Mouse (Mus musculus) liver, embryonic 18 days (tissue): ENCODE measurements around the gene Cdc42ep2. TPM values are rescaled to one million over a fixed set of nuclear protein-coding genes. Genes with fewer than 3 reads are reported as not detected.

Experiments
- polyA plus RNA-seq: library from polyadenylated mRNA; depleted of rRNA; stranded (reverse); fragments of >200 nt; gene quantifications from 2 replicates; pipeline ENCODE4 v1.2.3, GENCODE M21; 2012; rRNA removed

Cdc42ep2 gene
- polyA plus RNA-seq, result 3.1 and 3.5 TPM in 2 replicates

GRCm38 (mm10) chr19:5924713-5925093 is at the start of gene Cdc42ep2:
Gene Cdc42ep2 (minus strand): TSS chr19:5924816.

DNA sequence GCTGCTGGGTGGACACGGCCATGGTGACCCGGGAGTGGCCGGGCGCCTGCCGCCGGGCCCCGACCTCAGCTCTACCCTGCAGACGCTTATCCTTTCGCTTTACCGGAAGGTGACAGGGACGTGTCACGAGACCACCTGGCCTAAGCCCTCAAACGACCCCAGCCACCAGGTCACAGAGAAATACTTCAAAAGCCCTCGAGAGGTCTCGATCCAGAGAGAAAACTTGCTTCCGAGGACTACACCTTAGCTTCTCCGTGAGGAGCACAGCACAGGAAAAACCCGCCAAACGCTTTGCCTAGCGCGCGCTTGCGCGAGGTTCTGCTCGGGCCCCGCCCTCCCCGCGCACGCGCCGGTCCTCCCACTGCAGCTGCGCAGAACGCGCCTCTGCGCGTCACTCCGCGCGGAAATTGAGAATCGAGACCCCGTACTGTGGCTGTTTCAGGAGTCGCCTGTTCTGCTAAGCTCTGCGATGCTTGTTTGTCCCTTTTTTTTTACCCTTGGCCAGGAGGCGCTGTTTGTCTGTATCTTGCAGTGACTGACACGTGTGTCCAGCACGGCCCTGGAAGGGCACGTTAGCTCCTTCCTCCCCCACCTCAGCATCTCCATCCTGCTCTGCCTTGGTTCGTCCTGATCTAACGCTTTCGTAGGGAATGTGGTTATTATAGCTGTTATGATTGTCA is 39.4 kb upstream of the Cdc42ep2 start, which contains the start of gene Pola2:
TSS of gene Pola2 (minus strand) at position 320 of the 680 bp plus-strand sequence.

DNA sequence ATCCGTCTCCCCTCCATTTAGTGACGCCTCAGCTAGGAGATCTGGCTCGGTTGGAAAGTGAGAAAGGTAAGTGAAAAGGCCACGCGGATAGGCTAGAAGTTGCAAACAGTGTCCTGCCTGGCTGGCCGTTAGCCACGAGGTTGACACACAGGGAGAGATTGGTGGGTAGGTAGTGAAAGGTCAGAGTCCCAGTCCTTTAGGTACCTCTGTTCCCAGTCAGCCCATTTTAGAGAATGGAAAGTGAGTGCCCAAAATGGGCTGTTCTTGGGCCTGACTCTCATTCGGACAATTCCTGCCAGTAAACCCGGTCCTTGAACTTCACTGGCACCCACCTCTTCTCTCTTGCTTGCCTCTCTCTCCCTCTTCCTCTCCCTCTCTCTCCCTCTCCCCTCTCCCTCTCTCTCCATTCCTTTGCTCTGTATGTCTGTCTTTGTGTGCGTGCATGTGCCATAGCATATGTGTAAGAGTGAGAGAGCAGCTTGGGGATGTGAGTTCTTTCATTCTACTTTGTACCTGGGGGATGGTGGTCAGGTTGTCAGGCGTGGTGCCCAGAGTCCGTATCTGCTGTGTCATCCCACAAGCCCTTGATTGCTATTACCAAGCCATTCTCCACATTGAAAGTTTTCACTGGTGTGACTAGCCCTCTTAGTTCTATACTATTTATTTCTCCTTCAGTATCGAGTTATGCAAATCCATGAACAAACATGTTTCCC is 11.5 kb downstream of the Cdc42ep2 start, which contains the start of gene Dpf2:
TSS of gene Dpf2 (minus strand) at position 4 of the 713 bp plus-strand sequence.

DNA sequence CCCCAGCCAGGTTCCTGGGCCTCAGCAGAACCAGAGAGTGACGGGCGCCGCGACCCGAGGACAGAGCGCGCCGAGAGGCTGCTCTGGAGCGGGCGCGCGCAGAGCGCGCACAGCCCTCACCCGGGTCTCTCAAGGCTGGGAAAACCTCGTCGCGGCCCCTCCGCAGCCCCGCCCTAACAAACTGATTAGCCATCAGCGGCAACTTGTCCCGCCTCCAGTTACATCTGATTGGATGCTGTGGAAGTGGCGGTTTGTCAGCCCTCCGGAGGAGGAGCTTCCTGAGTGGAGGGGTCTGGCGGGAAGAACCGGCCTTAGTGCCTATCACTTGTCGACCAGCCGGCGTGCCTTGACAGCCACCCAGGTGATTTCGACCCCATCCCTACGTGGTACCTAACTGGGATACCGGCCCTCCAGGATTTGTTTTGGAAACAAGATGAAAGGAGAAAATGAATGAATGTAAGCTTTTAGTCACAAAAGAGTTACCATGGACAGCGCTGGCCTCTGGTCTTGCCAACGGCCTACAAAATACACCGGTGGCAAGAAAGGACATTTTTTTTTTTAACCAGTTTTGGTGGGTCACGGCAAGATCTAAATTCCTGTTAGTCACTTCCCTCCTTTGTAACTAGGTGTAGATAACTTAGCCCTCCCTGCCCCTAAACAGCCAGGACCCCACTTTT is 30.5 kb downstream of the Cdc42ep2 start, which contains the start of gene Tigd3:
TSS of gene Tigd3 (minus strand) at position 148 of the 677 bp plus-strand sequence.

DNA sequence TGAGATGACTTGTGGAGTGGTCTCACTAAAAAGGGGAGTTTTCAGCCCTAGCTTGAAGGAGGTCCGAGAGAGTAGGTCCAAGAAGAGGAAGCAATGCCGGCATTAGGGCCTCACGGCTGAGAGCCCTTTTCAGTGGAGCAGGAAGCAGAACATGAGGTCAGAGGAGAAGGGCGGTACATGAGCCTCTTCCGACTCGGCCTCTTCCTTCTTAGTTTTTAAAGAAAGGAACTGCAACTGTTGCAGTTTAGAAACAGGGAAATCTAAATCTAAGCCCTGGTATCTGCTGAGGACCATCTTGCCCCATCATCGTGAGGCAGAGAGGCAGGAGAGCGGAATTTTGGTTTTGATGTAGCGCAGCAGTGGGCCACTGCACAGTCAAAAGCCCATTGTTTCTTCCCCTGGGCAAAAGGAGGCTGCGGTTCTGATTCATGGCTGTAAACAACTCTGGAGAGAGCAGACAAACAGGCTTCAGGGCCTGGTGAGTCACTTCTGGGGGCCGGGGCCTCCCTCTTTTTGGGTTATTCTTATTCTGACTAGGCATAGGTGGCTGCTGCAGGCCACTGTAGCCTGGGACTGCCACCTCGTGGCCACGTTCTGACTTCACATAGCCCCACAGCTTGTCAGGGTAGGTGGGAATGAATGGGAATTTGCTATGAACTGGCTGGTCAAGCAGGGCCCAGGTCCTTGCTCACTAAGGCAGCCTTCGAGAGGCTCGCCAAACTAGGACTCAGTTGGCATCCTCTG is 46.8 kb downstream of the Cdc42ep2 start, which contains the start of gene Slc25a45:
TSS of gene Slc25a45 (plus strand) at position 191 of the 744 bp plus-strand sequence.

GRCm38 (mm10) chr19:5874969-5875480 is 49.6 kb downstream of the Cdc42ep2 start, which contains the start of gene Frmd8:
Gene Frmd8 (minus strand): TSS chr19:5875274.

Other genes starting within 250 kb of the Cdc42ep2 start
- 14.1 and 14.8 TPM in 2 replicates for gene Map3k11, start 236.1 kb downstream of the Cdc42ep2 start, polyA plus RNA-seq
- gene Pcnx3, start 235.9 kb downstream of the Cdc42ep2 start, polyA plus RNA-seq, result 12.6 and 16.7 TPM in 2 replicates
- 0.02 TPM in 2 replicates for gene Kcnk7, start 220.4 kb downstream of the Cdc42ep2 start, polyA plus RNA-seq
- gene Ehbp1l1, start 198.5 kb downstream of the Cdc42ep2 start, polyA plus RNA-seq, result 46.5 and 51.9 TPM in 2 replicates
- 27.2 and 28.2 TPM in 2 replicates for gene Fam89b, start 195.2 kb downstream of the Cdc42ep2 start, polyA plus RNA-seq
- gene Ltbp3, start 183.9 kb downstream of the Cdc42ep2 start, polyA plus RNA-seq, result 3.3 and 3.8 TPM in 2 replicates
- gene Scyl1, start 153.4 kb downstream of the Cdc42ep2 start, polyA plus RNA-seq, result 28.7 and 29.1 TPM in 2 replicates
- 5.5 and 6.7 TPM in 2 replicates for gene Frmd8, start 49.5 kb downstream of the Cdc42ep2 start, polyA plus RNA-seq
- gene Slc25a45, start 47.0 kb downstream of the Cdc42ep2 start, polyA plus RNA-seq, result 10.8 and 11.3 TPM in 2 replicates
- gene Tigd3, start 30.7 kb downstream of the Cdc42ep2 start, polyA plus RNA-seq, result 1.1 and 1.4 TPM in 2 replicates
- 31.6 and 33.1 TPM in 2 replicates for gene Dpf2, start 11.8 kb downstream of the Cdc42ep2 start, polyA plus RNA-seq
- gene Pola2, start 39.4 kb upstream of the Cdc42ep2 start, polyA plus RNA-seq, result 32.2 and 32.9 TPM in 2 replicates
- gene Slc22a20, start 61.3 kb upstream of the Cdc42ep2 start, polyA plus RNA-seq, result 0.05 and 0.07 TPM in 2 replicates
- gene Capn1, start 91.1 kb upstream of the Cdc42ep2 start, polyA plus RNA-seq, result 16.0 and 18.9 TPM in 2 replicates
- gene Syvn1, start 121.8 kb upstream of the Cdc42ep2 start, polyA plus RNA-seq, result 12.0 and 13.7 TPM in 2 replicates
- gene Mrpl49, start 133.0 kb upstream of the Cdc42ep2 start, polyA plus RNA-seq, result 22.4 and 23.7 TPM in 2 replicates
- gene Fau, start 133.0 kb upstream of the Cdc42ep2 start, polyA plus RNA-seq, result 1,008 and 1,075 TPM in 2 replicates
- 18.6 and 20.3 TPM in 2 replicates for gene Znhit2, start 136.4 kb upstream of the Cdc42ep2 start, polyA plus RNA-seq
- gene Tm7sf2, start 143.6 kb upstream of the Cdc42ep2 start, polyA plus RNA-seq, result 74.1 and 93.2 TPM in 2 replicates
- gene Vps51, start 152.4 kb upstream of the Cdc42ep2 start, polyA plus RNA-seq, result 20.2 and 24.9 TPM in 2 replicates
- gene Tmem262, start 155.2 kb upstream of the Cdc42ep2 start, polyA plus RNA-seq, result not detected in 2 replicates
- 0.26 and 0.29 TPM in 2 replicates for gene Gm28374, start 157.4 kb upstream of the Cdc42ep2 start, polyA plus RNA-seq
- 18.7 and 21.2 TPM in 2 replicates for gene Zfpl1, start 160.1 kb upstream of the Cdc42ep2 start, polyA plus RNA-seq
- gene Cdca5, start 160.2 kb upstream of the Cdc42ep2 start, polyA plus RNA-seq, result 11.0 and 11.4 TPM in 2 replicates
- 0.14 and 0.23 TPM in 2 replicates for gene AC131692.1, start 169.6 kb upstream of the Cdc42ep2 start, polyA plus RNA-seq
- gene Naaladl1, start 181.0 kb upstream of the Cdc42ep2 start, polyA plus RNA-seq, result 2.1 TPM in 2 replicates
- gene Sac3d1, start 193.8 kb upstream of the Cdc42ep2 start, polyA plus RNA-seq, result 12.5 and 12.8 TPM in 2 replicates
- 32.0 and 35.8 TPM in 2 replicates for gene Snx15, start 203.5 kb upstream of the Cdc42ep2 start, polyA plus RNA-seq
- gene Batf2, start 216.2 kb upstream of the Cdc42ep2 start, polyA plus RNA-seq, result 1.4 and 1.5 TPM in 2 replicates
- gene Arl2, start 216.7 kb upstream of the Cdc42ep2 start, polyA plus RNA-seq, result 16.7 and 18.5 TPM in 2 replicates